Mouse (Mus musculus): ENCODE results near the gene Bmt2.
A peak's percentile ranks its signal among the peaks of the same experiment; 100 is the strongest.

Gene Bmt2

DNA sequence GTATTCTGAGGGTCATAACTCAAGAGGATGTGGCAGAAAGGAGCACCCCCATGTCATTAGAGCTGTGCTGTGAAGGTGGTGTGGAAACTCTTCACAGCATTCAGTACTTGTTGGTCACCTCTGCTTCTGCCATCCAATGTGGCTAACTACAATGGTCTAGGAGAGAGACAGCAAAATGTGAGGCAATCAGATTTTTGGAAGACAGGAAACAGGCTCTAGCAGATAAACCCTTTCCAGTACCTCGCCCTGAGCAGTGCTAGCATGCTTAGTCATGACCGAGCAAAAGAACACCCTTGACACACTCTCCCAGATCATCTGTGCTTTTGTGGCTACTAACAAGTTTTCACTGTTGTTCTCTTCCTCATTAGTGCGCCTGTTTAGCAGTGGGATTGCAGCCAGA, 60.7 kb downstream of the Bmt2 start:
- no peak for DNase-seq (ENCODE audit: low spot score)

DNA sequence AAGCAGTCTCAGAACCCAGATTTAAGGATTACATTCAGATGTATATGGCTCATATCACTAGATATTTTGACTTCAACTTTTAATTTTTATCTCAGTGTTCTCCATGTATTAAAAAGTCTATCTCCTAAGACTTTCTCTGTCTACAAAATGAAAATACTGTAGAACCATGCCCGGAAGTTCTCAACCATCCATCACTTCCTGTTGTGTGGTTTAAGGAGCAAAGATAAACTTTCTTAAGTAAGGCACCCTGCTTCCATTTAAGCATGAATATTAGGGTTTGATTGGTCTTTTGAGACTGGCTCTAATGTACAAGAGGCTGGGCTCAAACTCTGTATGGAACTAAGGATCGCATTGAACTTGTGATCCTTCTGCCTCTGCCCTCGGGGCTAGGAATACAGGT, 63.2 kb downstream of the Bmt2 start:
- DNase-seq (ENCODE audit: low spot score) = no peak

DNA sequence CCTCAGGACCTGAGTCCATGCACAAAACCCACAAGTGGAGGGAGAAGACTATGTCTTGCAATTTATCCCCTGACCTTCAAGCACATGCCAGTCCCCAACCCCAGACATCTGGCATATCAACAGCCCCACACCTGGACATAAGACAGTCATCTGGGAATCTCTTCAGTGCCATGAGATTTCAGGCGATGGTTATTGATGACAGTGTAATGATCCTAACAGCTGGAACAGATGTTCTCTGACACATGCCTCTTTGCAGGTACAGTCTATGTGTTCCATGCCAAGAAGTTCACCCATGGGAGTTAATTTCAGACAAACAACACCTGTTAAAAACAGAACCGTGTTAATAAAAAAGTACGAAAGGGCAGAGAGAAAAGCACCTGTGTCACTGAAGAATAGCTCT, 64.1 kb downstream of the Bmt2 start:
- no peak for DNase-seq (ENCODE audit: low spot score)

DNA sequence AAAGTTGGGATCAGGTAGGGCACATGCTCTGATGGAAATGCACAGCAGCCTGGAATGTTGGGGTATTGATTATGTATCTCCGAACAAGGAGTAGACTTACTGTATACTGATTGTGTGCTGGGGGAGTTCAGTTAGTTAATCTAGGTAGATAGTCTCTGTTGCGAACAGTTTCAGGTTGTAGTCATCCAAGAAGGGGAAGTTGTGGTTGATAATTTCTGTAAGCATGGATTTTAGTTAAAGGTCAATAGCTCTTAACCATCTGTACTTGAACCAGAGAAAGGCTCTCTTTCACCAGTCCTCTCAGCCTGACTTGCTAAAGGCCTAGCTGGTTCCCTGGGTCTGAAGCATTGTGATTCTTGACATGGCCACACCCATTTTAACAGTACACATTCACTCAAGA, 66.9 kb downstream of the Bmt2 start:
- DNase-seq (ENCODE audit: low spot score) = no peak

DNA sequence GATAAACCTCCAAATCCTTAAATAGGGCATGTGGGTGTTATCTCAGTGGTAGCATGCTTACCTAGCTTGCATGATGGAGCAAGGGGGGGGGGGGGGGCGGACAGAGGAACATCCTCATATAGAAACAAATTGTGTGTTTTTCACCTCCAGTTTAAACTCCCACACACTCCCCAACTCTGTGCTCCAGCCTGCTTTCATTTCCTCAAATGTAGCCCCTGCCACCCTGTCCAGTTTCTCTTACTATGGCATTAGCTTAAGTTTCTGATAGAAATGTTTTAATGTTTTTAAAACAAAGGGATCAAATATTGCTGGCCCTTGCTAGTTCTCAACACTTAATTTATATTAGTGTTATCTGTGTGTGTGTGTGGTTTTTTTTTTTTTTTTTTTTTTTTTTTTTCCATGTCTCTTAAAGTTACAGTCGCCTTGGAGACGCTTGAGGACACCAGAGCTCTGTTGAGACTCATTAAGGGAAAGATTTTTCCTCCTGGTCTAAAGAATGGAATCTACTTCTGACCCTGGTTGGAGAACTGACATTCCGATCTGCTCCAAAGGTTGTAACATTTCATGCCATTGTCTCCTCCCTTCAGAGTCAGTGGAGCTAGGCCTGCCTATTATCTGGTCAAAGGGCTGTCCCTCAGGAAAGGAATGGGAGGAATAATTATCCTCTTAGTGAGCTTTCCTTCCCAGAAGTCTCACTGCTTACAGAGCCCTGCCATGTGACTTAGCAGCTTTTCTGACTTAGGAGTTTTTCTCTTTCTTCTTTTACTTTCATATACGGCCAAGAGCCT, 68.2 kb downstream of the Bmt2 start:
- DNase-seq (ENCODE audit: low spot score) = no peak

DNA sequence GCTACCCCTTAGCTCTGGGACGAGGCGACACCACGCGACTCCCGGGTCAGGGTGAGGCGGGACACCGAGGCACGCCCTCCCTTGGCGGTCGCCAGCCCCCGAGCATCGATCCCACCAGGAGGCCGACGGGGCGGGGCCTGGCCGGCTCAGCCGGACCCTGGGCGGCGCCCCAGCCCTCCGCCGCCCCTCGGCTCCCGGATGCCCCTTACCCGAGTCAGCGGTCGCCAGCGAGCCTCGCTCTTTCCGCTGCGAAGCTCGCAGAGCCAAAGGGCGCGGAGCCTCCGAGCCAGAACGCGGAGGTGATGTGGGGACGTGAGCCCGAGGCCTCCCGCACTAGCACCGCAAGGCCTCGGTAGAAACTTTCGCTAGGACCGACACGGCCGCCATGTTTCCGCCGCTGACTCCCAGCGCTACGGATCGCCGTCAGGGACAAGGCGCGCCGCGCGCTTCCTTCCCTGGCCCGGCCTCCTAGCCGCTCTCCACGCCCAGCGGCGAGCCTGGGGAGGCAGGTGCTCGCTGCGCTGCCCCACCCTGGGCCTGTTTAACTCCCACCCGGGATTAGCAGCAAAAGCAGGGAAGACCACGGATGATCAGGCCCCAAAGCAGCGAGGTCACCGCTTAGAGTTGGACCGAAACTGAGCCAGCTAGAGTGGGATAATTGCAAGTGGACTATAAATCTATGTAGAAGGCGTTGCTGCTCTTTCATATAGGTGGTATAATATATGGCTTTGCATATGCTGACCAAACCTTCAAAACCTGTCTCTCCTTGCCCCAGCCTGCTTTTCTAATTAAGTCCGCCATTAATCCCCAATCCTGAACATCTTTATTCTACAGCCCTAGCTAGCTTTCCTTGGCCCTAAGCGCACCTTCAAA, 69.9 kb downstream of the Bmt2 start, which contains the start of gene Tmem168:
Gene Tmem168 (minus strand): TSS at position 480 of the 873 bp plus-strand sequence.
- DNase-seq (ENCODE audit: low spot score) = peak; percentile 83

DNA sequence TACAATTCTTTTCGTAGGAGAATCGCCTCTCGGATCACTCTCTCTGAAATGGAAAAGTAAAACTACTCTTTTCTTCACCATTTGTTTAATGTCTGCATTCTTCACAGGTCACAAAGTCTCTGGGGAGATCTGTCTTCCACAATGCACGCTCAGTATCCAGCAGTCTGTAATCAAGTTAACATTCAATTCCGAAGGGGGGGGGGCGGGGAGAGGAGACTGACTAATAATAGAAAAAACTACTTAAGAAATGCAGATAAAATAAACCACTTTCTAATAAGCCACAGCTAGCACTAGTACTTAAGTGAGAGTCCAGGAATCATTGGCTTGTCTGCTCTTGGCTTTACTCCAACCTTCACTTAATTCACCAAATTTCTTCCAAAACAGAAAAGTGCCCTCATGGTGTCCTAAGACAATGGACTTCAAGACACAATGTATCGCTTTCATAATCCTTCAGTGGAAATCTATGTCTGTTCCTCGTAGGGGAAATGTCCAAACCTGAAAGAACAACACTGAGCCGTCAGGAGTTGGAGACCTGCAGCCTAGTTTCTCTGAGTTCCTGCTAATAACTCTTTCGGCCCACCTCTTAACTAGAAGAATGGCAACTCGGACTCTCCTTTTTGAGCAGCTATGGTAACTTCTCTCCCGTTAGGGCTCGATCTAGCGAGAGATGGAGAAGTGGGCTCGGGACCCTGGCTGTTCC, 70.7 kb downstream of the Bmt2 start:
- DNase-seq (ENCODE audit: low spot score) = no peak

DNA sequence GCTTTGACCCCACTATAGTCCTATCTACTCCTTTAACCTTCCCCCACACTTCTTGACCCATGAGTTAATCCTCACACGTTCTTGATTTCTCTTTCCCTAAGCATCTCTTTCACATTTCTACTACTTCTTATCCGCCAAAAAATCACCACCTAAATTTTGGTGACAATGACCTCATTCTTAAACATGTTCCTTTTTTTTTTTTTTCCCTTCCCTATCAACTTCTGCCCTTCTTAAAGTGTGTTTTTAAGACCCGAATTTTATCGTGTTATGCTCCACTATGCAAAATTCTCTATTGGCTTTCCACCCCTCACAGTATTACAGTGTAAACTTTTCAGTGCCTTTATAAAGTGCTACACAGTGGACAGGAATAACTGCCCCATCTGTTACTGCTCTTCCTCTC, 71.4 kb downstream of the Bmt2 start:
- DNase-seq (ENCODE audit: low spot score) = no peak

DNA sequence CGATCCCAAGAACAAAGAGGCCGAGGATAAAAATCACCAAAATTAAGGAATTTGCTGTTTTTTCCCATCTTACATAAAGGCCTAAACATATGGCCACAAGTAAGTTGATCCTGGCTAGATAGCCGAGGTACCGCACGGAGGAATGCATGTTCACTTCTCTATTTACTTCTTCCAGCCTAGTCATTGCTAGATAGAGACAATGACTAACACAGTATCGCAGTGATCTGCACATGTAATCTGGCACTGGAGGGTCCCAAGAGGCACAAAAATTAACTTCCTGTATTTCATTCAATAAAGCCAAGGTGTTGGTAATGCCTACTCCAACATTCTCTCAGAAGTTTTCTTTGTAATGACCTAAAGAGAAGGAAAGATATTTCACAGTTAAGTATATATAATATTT, 74.6 kb downstream of the Bmt2 start:
- no peak for DNase-seq (ENCODE audit: low spot score)

DNA sequence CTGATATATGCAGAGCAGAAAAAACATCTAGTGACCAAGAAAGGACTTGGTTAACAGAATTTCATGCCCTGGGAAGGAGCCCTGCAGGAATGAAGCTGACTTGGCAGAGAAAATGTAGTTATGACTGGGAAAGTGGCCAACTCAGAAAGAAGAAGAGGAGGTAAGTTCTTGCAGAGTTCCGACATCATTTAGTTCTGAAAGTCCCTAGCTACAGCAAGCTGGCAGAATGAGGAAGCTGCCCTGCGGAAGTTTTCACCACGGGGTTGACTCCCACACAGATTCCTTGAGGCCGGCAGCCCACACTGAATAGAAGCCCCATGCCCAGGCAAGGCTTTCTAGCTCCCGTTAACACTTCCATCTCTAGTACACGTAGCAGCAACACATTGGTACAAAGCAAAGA, 76.2 kb downstream of the Bmt2 start:
- DNase-seq (ENCODE audit: low spot score) = peak; percentile 31

DNA sequence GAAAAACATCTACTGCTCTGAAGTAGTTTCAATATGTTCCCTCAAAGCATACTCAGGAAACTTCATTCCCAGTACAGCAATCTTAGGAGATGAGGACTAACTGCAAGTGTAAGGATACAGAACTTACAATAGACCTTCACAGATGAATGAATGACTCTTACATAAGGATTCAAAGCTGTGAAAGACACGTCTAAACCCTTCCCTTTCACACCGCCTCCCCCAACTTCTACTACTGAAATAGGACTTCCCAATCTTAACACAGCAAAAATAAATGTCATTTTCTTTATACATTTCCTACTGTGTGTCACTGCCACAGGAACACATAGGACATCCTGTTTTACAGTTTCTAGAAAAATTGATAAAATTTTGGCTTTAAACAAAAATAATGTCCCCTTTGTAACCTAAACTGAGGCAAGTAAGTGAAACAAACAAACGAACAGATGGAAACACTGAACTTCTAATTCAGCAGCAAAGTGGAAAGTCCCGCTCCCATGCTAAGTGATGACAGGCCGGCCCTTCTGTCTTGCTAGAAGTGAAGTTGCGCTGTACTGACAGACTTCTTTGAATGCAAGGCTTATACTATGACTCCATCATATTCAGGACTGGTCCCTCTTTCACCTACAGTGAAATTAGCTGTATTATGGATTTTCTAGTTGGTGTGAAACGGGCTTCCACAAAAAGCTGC, 79.4 kb downstream of the Bmt2 start:
- no peak for DNase-seq (ENCODE audit: low spot score)

DNA sequence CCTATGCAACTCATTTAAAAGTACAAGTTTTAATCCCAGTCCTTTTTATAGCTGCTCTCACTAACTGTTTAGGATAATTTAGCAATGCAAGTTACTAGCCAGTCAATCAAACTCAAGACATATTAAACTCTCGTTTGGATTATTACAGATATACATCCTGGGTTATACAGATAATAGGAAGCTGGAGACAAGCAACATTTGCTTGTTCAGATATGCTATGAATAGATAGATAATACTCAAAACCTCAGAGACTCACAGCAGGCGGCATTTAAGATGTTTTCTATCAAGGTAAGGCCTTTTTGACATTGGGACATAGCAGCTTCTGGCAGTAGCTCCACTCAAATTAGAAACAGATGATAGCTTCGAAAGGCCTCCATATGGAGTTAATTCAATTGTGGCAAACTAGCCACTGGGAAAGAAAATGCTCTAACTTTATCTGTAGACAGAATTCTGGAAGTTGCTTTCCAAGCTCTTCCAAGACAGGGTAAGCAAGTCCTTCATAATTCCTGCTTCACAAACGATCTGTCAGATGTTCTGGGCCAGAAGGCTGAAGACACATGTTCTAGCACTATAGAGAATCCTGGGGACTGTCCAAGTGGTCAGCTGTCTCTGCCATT, 84.9 kb downstream of the Bmt2 start:
- no peak for DNase-seq (ENCODE audit: low spot score)

DNA sequence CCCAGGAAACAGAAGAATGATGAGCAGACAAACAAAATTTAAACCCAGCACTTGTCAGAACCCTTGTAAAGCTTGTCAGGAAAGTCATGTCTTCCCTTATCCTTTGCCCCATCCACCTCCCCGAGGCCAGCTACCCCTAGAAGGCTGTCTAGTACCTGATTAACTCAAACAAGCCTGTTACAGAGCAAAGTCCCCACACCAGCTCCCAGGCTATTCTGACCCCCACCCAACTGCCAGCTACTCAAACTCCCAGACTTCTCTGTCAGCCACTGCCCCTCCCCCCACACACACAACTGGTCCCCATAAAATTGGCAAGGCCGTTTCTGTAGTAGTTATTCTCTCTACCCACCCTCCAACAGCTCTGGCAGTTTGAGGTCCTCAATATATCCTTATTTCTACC, 91.2 kb downstream of the Bmt2 start:
- no peak for DNase-seq (ENCODE audit: low spot score)

DNA sequence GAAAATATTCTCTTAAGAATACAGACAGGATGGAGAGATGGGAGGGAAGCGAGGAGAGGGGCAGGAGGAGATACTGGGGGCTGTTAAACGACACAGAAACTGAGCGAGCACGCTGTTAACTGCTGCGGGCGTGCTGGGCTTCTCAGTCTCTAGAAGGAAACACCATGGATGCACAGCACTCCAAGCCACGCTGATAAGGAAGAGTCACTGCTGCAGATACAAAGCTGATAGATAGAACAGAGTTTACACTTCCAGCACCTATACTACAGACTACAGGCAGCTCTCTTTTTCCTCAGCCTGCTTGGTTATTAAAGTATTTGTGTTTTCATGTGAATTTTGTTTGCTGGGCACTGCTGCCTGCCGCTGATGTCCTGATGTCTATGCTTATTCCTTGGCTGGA, 91.6 kb downstream of the Bmt2 start:
- no peak for DNase-seq (ENCODE audit: low spot score)

DNA sequence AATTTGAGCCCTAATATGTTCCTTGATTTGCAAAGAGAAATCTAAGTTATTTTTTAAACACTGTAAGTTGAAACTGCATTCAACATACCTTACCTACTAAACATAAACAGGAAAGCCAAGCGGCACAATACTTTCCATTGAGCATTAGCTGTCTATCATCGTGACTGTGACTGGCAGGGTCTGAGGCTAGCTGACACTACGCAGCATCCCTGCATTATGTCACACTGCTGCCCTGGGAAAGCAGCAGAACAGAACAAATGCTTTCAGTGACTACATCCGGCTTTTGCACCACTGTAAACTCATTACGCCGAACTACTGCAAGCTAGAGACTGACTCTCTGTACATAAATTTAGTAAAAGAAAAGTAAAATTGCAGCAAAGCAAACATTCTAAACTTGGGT, 93.0 kb downstream of the Bmt2 start:
- no peak for DNase-seq (ENCODE audit: low spot score)

DNA sequence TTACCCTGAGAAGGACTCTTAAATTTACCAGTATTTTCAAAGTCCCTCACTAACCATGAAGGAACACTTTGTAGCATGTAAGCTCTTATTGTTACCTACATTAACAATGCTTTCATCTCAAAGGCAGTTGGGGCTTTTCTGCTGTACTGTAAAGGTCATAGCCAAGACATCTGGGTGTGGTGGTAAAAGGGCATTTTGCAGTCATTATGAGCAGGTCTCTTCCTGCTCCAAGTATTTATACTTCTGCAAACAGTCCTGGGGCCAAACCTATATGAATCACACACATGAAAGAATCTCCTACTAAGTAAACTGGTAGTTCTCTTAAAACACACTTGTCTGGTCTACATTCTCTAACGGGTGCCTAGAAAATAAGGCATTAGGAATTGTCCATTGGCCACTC, 95.7 kb downstream of the Bmt2 start:
- DNase-seq (ENCODE audit: low spot score) = no peak
